Mouse (Mus musculus) neural tube, embryonic 12.5 days (tissue): ENCODE measurements around the gene Gm17490. TPM values are rescaled to one million over a fixed set of nuclear protein-coding genes. Genes with fewer than 3 reads are reported as not detected.

Source experiments
- ATAC-seq: fragments of 200-750 bp; cut with Nextera tagmentation; 2 replicates; pipeline ENCODE4 v1.8.0; 2017; ENCODE audit warnings: low read depth, mild to moderate bottlenecking, moderate TSS enrichment, moderate library complexity; ENCODE audit not compliant: low FRiP score
- H3K27ac ChIP-seq: fragments of 300-500 bp; sonication (generic); 2 replicates; pipeline ENCODE4 v1.5.1; 2016
- H3K27me3 ChIP-seq: fragments of 300-500 bp; sonication (generic); replicated peaks from 2 replicates; pipeline ENCODE4 v1.6.1; 2016; ENCODE audit warnings: mild to moderate bottlenecking
- H3K36me3 ChIP-seq: fragments of 300-500 bp; sonication (generic); 2 replicates; pipeline ENCODE4 v1.6.1; 2016; ENCODE audit warnings: mild to moderate bottlenecking
- H3K4me1 ChIP-seq: fragments of 300-500 bp; sonication (generic); 2 replicates; pipeline ENCODE4 v1.6.1; 2016
- H3K4me2 ChIP-seq: fragments of 300-500 bp; sonication (generic); replicated peaks from 2 replicates; pipeline ENCODE4 v1.6.1; 2016; ENCODE audit warnings: mild to moderate bottlenecking
- H3K4me3 ChIP-seq: fragments of 300-500 bp; sonication (generic); 2 replicates; pipeline ENCODE4 v1.5.1; 2016
- H3K9ac ChIP-seq: fragments of 300-500 bp; sonication (generic); 2 replicates; pipeline ENCODE4 v1.6.1; 2016; ENCODE audit warnings: mild to moderate bottlenecking
- H3K9me3 ChIP-seq: fragments of 300-500 bp; sonication (generic); 2 replicates; pipeline ENCODE4 v1.6.1; 2016; ENCODE audit warnings: mild to moderate bottlenecking
- WGBS: fragments of 180-500 bp; shearing (Covaris S2); methylation state at CpG from one replicate; pipeline ENCODE4 v1.1.7; 2016; 5-methylcytosine and 5-hydroxymethylcytosine counted together
- polyA plus RNA-seq: library from polyadenylated mRNA; unstranded; fragments of >200 nt; fragmentation: Nextera tagmentation; extraction: Ambion mirVana; gene quantifications from 2 replicates; pipeline ENCODE4 v1.2.1, GENCODE M21; 2016

Gene Gm17490
- polyA plus RNA-seq = not detected in 2 replicates

DNA sequence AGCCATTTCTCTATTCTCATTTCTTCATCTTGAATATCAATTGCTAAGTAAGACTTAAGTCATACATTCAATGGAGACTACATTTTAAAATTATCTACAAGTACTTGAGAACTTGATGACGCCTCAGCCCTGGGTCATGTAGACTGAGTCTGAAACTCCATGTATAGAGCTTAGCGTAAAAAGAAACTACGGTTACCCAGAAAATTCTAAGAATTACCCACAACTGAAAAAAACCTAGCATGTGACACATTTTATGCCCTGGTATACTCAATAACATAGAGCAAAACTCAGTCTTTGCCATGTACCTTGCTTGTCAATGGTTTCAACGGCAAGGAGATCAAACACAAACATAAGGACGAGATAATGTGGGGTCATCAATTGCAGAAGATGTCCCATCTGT lies at the start of gene Gm17490:
Gene Gm17490 (minus strand): TSS at position 375 of the 400 bp plus-strand sequence.
- Histone ChIP-seq H3K9me3 (no peaks in the 10 kb centered on the region), H3K4me2 (no peak within 1 kb of the TSS), H3K4me3 (no peak within 1 kb of the TSS), H3K4me1 (no peaks in the 10 kb centered on the region), H3K9ac (no peak within 1 kb of the TSS), H3K27me3 (no peaks in the 10 kb centered on the region), H3K36me3 (no peaks in the 10 kb centered on the region), H3K27ac (no peak within 1 kb of the TSS)
- no peak for ATAC-seq
- WGBS = 94% methylated on average over 5 of the region's 5 CpGs

DNA sequence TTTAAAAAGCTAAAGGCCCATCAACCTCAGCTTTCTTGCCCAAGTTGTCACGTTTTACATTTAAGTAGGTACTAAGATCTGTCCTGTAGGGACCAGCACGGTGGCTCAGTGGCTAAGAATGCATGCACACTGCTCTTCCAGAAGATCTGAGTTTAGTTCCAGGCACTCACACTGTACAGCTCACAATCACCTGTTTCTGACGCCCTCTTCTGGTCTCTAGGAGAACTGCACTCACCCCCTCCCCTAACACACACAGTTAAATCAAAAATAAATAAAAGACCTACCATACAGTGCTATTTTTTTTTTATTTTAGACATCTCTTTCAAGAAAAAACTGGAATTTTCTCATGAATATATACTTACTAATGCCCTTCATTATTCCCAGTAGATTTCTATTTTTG lies 46.1 kb upstream of the Gm17490 start:
- Histone ChIP-seq H3K9ac (no peak overlapping the region), H3K4me2 (no peak overlapping the region), H3K9me3 (no peaks in the 10 kb centered on the region), H3K4me3 (no peak overlapping the region), H3K27me3 (no peaks in the 10 kb centered on the region), H3K4me1 (no peaks in the 10 kb centered on the region), H3K36me3 (no peaks in the 10 kb centered on the region), H3K27ac (no peak overlapping the region)
- WGBS = 25% methylated on average over 3 of the region's 3 CpGs
- ATAC-seq = no peak

- no peak overlapping the region for H3K9ac ChIP-seq
- no peak for ATAC-seq
- H3K36me3 ChIP-seq = no peaks in the 10 kb centered on the region
- H3K4me2 ChIP-seq = no peak overlapping the region
- no peaks in the 10 kb centered on the region for H3K9me3 ChIP-seq
- H3K27me3 ChIP-seq = no peaks in the 10 kb centered on the region
- 92% methylated on average over 3 of the region's 3 CpGs for WGBS
- no peaks in the 10 kb centered on the region for H3K4me1 ChIP-seq
- H3K4me3 ChIP-seq = no peak overlapping the region
- no peak overlapping the region for H3K27ac ChIP-seq
Observed at GRCm38 (mm10) chr2:11665326-11665725, 39.3 kb upstream of the Gm17490 start.

GRCm38 (mm10) chr2:11664806-11665205 lies 38.7 kb upstream of the Gm17490 start:
- Histone ChIP-seq H3K4me1 (no peaks in the 10 kb centered on the region), H3K4me2 (no peak overlapping the region), H3K27me3 (no peaks in the 10 kb centered on the region), H3K27ac (no peak overlapping the region), H3K36me3 (no peaks in the 10 kb centered on the region), H3K4me3 (no peak overlapping the region), H3K9ac (no peak overlapping the region), H3K9me3 (no peaks in the 10 kb centered on the region)
- no peak for ATAC-seq
- WGBS = 87% methylated on average over 4 of the region's 4 CpGs

DNA sequence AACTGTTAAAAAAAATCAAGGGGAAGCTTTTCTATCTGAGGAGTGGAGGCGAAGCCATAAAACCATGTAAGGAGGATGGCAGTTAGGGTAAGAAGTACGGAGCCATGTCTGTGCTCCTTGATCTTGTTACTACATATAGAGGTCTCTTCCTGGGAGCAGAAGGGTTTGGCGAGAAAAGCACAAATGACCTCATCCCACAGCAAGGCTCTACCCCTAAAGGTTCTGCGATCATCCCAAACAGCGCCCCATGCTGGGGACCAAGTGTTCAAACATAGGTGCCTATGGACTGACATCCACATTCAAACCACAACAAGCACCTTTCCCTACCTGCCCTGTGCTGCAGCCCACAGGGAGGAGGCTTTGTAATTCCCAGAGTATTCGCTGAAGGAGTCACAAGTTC lies 38.3 kb upstream of the Gm17490 start:
- WGBS = 47% methylated on average over 6 of the region's 6 CpGs

DNA sequence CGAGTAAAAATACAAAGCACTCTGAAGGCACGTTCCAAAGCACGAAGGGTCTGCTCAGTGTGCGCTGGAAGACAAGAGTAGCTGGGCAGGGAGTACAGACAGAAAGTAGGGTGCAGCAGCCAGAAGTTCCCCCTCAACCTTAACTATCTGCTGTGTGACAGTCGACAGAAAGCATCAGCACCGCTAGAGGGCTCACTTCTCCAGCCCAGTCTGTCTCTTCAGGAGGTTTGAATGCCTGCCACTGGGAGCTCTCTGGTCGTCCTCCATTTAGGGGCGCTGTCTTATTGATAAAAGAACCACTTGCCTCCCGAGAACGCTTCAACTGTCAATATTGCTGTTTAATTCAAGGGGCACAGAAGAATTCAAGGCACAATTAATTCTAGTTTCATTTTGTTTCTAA lies 37.9 kb upstream of the Gm17490 start:
- no peak overlapping the region for H3K4me3 ChIP-seq

More for the DNA sequence above, 38.3 kb upstream of the Gm17490 start:
- Histone ChIP-seq H3K27ac (no peak overlapping the region), H3K4me2 (peak overlapping the region; percentile 42), H3K4me1 (no peaks in the 10 kb centered on the region), H3K9me3 (no peaks in the 10 kb centered on the region), H3K36me3 (no peaks in the 10 kb centered on the region), H3K27me3 (no peaks in the 10 kb centered on the region), H3K9ac (no peak overlapping the region), H3K4me3 (no peak overlapping the region)
- ATAC-seq = peak; percentile 74

GRCm38 (mm10) chr2:11662907-11663230 lies 36.8 kb upstream of the Gm17490 start:
- Histone ChIP-seq H3K36me3 (no peaks in the 10 kb centered on the region), H3K4me3 (no peak overlapping the region), H3K27me3 (no peaks in the 10 kb centered on the region), H3K27ac (no peak overlapping the region), H3K4me1 (no peaks in the 10 kb centered on the region), H3K4me2 (no peak overlapping the region), H3K9ac (no peak overlapping the region), H3K9me3 (no peaks in the 10 kb centered on the region)
- WGBS = 97% methylated on average over 1 of the region's 1 CpGs
- no peak for ATAC-seq

More for the DNA sequence above, 37.9 kb upstream of the Gm17490 start:
- no peak overlapping the region for H3K9ac ChIP-seq
- 7% methylated on average over 10 of the region's 10 CpGs for WGBS
- H3K27ac ChIP-seq = no peak overlapping the region
- no peaks in the 10 kb centered on the region for H3K4me1 ChIP-seq
- H3K27me3 ChIP-seq = no peaks in the 10 kb centered on the region
- ATAC-seq = peak; percentile 93
- no peaks in the 10 kb centered on the region for H3K36me3 ChIP-seq
- H3K9me3 ChIP-seq = no peaks in the 10 kb centered on the region
- H3K4me2 ChIP-seq = peak overlapping the region; percentile 42

DNA sequence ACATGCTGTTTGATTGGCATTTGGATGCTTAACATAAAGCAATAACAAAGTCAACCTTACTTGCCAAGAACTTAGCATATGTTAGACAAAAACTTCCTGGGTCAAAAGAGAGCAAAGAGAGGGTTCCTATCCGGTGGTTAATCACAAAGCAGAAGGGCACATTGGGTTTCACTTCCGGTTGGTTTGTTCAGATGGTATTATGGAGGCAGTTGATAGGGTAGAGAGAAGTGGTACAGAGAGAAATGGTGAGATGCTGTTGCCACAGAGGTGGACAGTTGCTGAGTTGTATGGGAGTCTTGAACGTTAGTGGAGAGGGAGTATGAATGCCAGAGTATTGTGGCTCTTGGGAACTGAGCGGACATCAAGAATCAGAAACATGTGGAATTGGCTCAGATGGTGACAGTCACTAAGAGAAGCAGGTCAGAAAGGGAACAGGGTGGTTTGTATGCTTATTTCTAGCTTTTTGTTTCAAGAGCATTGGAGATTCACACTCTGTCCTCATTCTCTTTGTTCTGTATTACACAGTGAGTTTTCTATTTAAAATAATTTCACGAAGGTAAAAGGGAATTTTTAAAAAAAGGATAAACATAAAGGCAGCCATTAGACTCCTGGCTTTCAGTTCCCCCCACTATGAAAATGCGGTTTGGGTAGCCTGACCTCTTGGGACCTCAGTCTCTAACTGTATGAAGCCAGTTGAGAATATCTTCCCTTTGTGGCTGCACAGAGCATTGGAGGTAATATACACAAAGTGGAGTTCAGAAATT lies 36.3 kb upstream of the Gm17490 start:
- no peaks in the 10 kb centered on the region for H3K27me3 ChIP-seq
- no peak overlapping the region for H3K4me2 ChIP-seq
- H3K9ac ChIP-seq = no peak overlapping the region
- no peak overlapping the region for H3K4me3 ChIP-seq
- ATAC-seq = no peak
- H3K36me3 ChIP-seq = no peaks in the 10 kb centered on the region
- WGBS = 86% methylated on average over 6 of the region's 6 CpGs
- H3K4me1 ChIP-seq = no peaks in the 10 kb centered on the region
- no peak overlapping the region for H3K27ac ChIP-seq
- no peaks in the 10 kb centered on the region for H3K9me3 ChIP-seq

DNA sequence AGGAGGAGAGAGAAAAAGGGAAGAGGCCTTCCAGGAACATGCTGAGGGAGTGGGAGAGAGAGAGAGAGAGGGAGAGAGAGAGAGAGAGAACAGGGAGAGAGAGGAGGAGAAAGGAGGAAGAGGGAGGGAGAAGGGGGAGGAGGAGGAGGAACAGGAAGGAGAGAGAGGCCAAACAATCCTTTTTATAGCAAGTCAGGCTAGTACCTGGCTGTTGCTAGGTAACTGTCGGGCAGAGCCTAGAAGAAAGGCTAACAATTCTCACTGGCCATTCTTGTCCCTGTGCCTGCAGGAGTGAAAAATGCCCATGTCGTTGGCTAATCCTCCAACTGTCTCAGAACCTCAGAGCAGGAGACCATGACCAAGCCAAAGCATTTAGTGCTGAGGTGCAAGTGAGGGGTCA lies 33.2 kb upstream of the Gm17490 start:
- 30% methylated on average over 2 of the region's 2 CpGs for WGBS
- Histone ChIP-seq H3K9ac (no peak overlapping the region), H3K36me3 (no peaks in the 10 kb centered on the region), H3K27me3 (no peaks in the 10 kb centered on the region), H3K4me1 (no peaks in the 10 kb centered on the region), H3K4me3 (no peak overlapping the region), H3K4me2 (no peak overlapping the region), H3K27ac (no peak overlapping the region), H3K9me3 (no peaks in the 10 kb centered on the region)
- ATAC-seq = no peak

GRCm38 (mm10) chr2:11657581-11657980 lies 31.5 kb upstream of the Gm17490 start:
- H3K27ac ChIP-seq = no peak overlapping the region
- no peaks in the 10 kb centered on the region for H3K36me3 ChIP-seq
- no peaks in the 10 kb centered on the region for H3K9me3 ChIP-seq
- no peak for ATAC-seq
- 86% methylated on average over 2 of the region's 2 CpGs for WGBS
- no peak overlapping the region for H3K9ac ChIP-seq
- no peak overlapping the region for H3K4me2 ChIP-seq
- no peaks in the 10 kb centered on the region for H3K27me3 ChIP-seq
- H3K4me1 ChIP-seq = no peaks in the 10 kb centered on the region
- H3K4me3 ChIP-seq = no peak overlapping the region

- 79% methylated on average over 9 of the region's 9 CpGs for WGBS
- Histone ChIP-seq H3K36me3 (no peaks in the 10 kb centered on the region), H3K27ac (no peak overlapping the region), H3K27me3 (no peaks in the 10 kb centered on the region), H3K9ac (no peak overlapping the region), H3K4me3 (no peak overlapping the region), H3K9me3 (no peaks in the 10 kb centered on the region), H3K4me2 (no peak overlapping the region), H3K4me1 (no peaks in the 10 kb centered on the region)
- ATAC-seq = no peak
Observed at GRCm38 (mm10) chr2:11654990-11655931, 29.2 kb upstream of the Gm17490 start.

DNA sequence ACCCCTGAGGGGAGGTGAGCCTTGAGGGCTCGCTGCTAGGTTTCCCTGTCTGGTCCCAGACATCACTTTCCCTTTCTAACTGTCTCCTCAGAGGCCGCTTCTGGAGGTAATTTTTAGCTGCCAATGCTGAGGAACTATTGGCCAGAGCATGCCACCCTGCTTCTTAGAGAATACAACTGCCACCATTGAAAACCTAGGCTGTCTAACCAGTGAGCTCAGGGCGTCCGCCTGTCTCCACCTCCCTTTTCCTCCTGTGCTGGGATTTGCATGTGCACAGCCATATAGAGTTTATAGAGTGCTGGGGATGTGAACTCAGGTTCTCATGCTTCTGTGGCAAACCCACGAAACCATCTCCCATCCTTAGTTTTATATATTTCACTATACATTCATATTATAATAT lies 27.7 kb upstream of the Gm17490 start:
- H3K4me2 ChIP-seq = no peak overlapping the region
- H3K9me3 ChIP-seq = no peaks in the 10 kb centered on the region
- ATAC-seq = no peak
- no peak overlapping the region for H3K27ac ChIP-seq
- no peaks in the 10 kb centered on the region for H3K27me3 ChIP-seq
- 79% methylated on average over 5 of the region's 5 CpGs for WGBS
- no peaks in the 10 kb centered on the region for H3K36me3 ChIP-seq
- no peak overlapping the region for H3K9ac ChIP-seq
- H3K4me3 ChIP-seq = no peak overlapping the region
- no peaks in the 10 kb centered on the region for H3K4me1 ChIP-seq
